10 mouse cellular contexts compared by ENCODE assay signal in genomic region chr10:99190798-99191197, GRCm38 (mm10).
DNase-seq lines count a peak whose midpoint lies in the region; ATAC-seq and TF ChIP-seq lines count a peak whose summit lies in the region.
"Had no signal": no experiment of that assay in that cellular context is flagged by ENCODE, and none has a peak within 500 bp of the region (broad histone marks: within the 10 kb centered on the region; RNA-seq: fewer than 3 reads in every experiment).

No protein-coding gene starts in this region.

- no peaks in the 10 kb centered on the region for H3K4me1 ChIP-seq in kidney, embryonic 15.5 days
- H3K4me1 ChIP-seq in E14TG2a.4 (replicated peaks; ENCODE audit: low read depth, low read length): peaks cover 3% of the 10 kb centered on the region; the same call in 1 of the 2 replicates
- H3K4me1 ChIP-seq in hindbrain, embryonic 12.5 days: no peaks in the 10 kb centered on the region

- H3K27me3 ChIP-seq in kidney, embryonic 15.5 days: no peaks in the 10 kb centered on the region
- no peaks in the 10 kb centered on the region for H3K27me3 ChIP-seq in E14TG2a.4 (ENCODE audit: insufficient read depth, low read length)
- H3K27me3 ChIP-seq in hindbrain, embryonic 12.5 days: no peaks in the 10 kb centered on the region
- H3K27me3 ChIP-seq: limb, embryonic 15.5 days had no signal

- TF ChIP-seq CTCF in E14TG2a.4 (conservative IDR thresholded peaks at IDR 0.05; ENCODE audit: low read length): peak; percentile 65

- no peak overlapping the region for H3K4me3 ChIP-seq in kidney, embryonic 15.5 days (replicated peaks)
- H3K4me3 ChIP-seq in E14TG2a.4 (replicated peaks; ENCODE audit: low read length): no peak overlapping the region
- H3K4me3 ChIP-seq in hindbrain, embryonic 12.5 days: no peak overlapping the region
- H3K4me3 ChIP-seq: erythroblast, embryonic 14.5 days; limb, embryonic 15.5 days had no signal

- no peak overlapping the region for H3K27ac ChIP-seq in kidney, embryonic 15.5 days
- H3K27ac ChIP-seq in hindbrain, embryonic 12.5 days: no peak overlapping the region
- H3K27ac ChIP-seq: limb, embryonic 15.5 days had no signal

- H3K4me2 ChIP-seq in kidney, embryonic 15.5 days: no peak overlapping the region
- no peak overlapping the region for H3K4me2 ChIP-seq in hindbrain, embryonic 12.5 days (replicated peaks)
- H3K4me2 ChIP-seq: limb, embryonic 15.5 days had no signal

- ATAC-seq in kidney, embryonic 15.5 days (replicated peaks; ENCODE audit: low FRiP score): no peak
- ATAC-seq in hindbrain, embryonic 12.5 days (ENCODE audit: low FRiP score): no peak

- H3K9me3 ChIP-seq in kidney, embryonic 15.5 days (replicated peaks): no peaks in the 10 kb centered on the region
- H3K9me3 ChIP-seq in E14TG2a.4 (ENCODE audit: low read length): no peaks in the 10 kb centered on the region
- no peaks in the 10 kb centered on the region for H3K9me3 ChIP-seq in hindbrain, embryonic 12.5 days (replicated peaks)
- H3K9me3 ChIP-seq: limb, embryonic 15.5 days had no signal

- no peaks in the 10 kb centered on the region for H3K36me3 ChIP-seq in kidney, embryonic 15.5 days
- no peaks in the 10 kb centered on the region for H3K36me3 ChIP-seq in E14TG2a.4 (ENCODE audit: insufficient read depth, low read length)
- H3K36me3 ChIP-seq in hindbrain, embryonic 12.5 days: no peaks in the 10 kb centered on the region
- H3K36me3 ChIP-seq: limb, embryonic 15.5 days had no signal

- H3K9ac ChIP-seq in kidney, embryonic 15.5 days: no peak overlapping the region
- H3K9ac ChIP-seq in hindbrain, embryonic 12.5 days: no peak overlapping the region
- H3K9ac ChIP-seq: limb, embryonic 15.5 days had no signal

- 57% methylated on average over 3 of the region's 3 CpGs for WGBS in kidney, embryonic 15.5 days
- 37% methylated on average over 3 of the region's 3 CpGs for WGBS in hindbrain, embryonic 12.5 days

- intact Hi-C loops in gastrocnemius, postnatal 14 days (cut with DNase I; ENCODE audit: low total_unique reads): no loop called here

- peak; percentile 80 for DNase-seq in kidney, adult 18-20 months
- peak; percentile 80 for DNase-seq in adrenal gland, adult 2 months
- DNase-seq in gastrocnemius, postnatal 14 days: peak; percentile 58
- DNase-seq in lung, postnatal 25 days (ENCODE audit: low spot score): peak; percentile 74
- DNase-seq in thymus, postnatal 25 days: peak; percentile 81
